Mouse (Mus musculus) brain, embryonic 14.5 days (tissue): Measurements from ENCODE around the gene Tmem120b.

ENCODE experiments used
- CTCF ChIP-seq: fragments of 200-500 bp; IDR thresholded peaks from 2 replicates; pipeline ENCODE4 v1.5.1; 2012; ENCODE audit warnings: inconsistent platforms, mild to moderate bottlenecking, moderate library complexity, borderline replicate concordance; ENCODE audit not compliant: insufficient read depth, insufficient read length; ENCODE audit errors: extremely low read depth
- POLR2A ChIP-seq: fragments of 200-500 bp; IDR thresholded peaks from 2 replicates; pipeline ENCODE4 v1.6.1; 2012; ENCODE audit warnings: mild to moderate bottlenecking, inconsistent platforms, borderline replicate concordance; ENCODE audit not compliant: poor library complexity, insufficient read depth, insufficient read length, severe bottlenecking; ENCODE audit errors: extremely low read depth

DNA sequence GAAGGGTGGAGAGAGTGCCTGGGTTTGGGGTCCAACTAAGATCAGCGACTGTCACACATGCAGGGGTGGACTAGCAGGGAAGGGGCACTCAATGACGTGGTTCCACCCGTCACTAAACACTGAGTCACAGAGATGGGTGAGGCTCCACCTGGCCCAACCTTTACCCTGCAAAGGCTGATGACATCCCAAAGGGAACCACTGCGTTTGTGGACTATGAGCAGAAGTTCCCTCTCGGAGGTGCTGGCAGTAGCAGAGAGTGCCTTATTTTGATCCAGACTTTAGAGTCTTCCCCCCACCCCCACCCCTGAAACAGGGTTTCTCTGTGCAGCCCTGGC lies 62.6 kb downstream of the Tmem120b start:
- TF ChIP-seq CTCF (no peak), POLR2A (no peak)
